19 mouse cellular contexts compared by ENCODE assay signal in the genomic region with DNA sequence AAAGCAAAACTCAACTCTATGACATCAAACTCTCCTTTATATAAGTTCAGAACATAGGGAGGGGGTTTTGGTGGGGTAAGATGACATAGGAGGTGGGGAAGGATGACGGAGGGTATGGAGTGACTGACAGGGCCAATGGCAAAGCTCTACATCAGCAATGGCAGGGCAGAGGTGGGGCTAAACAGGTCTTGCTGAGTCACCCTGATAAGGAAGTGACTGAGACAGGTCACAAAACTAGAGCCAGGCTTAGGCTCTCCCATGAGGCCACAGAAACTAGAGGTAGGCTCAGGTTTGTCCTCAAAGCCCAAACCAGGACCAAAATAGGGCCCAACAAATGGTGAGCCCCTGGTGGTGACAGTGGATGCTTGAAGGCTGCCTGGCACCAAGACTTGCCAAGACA.
"Had no signal": no experiment of that assay in that cellular context is flagged by ENCODE, and none has a peak within 500 bp of the region (broad histone marks: within the 10 kb centered on the region; RNA-seq: fewer than 3 reads in every experiment).

No protein-coding gene starts in this region.

- H3K4me3 ChIP-seq: limb, embryonic 10.5 days; limb, embryonic 13.5 days; liver, embryonic 12.5 days; liver, embryonic 15.5 days; lung, embryonic 15.5 days; megakaryocyte, embryonic 14.5 days; midbrain, embryonic 10.5 days; midbrain, embryonic 13.5 days; myocyte; neural tube, embryonic 13.5 days; stomach, embryonic 15.5 days had no signal

- H3K9me3 ChIP-seq: limb, embryonic 10.5 days; limb, embryonic 13.5 days; liver, embryonic 12.5 days; liver, embryonic 15.5 days; lung, embryonic 15.5 days; midbrain, embryonic 10.5 days; midbrain, embryonic 13.5 days; neural tube, embryonic 13.5 days; stomach, embryonic 15.5 days had no signal

- H3K36me3 ChIP-seq: limb, embryonic 10.5 days; limb, embryonic 13.5 days; liver, embryonic 12.5 days; liver, embryonic 15.5 days; lung, embryonic 15.5 days; midbrain, embryonic 10.5 days; midbrain, embryonic 13.5 days; neural tube, embryonic 13.5 days; stomach, embryonic 15.5 days had no signal

- DNase-seq: kidney, adult 2 months; kidney, postnatal 10 days; kidney, postnatal 4 days; liver; lung, adult 18-20 months; lung, postnatal 10 days; lung, postnatal 36 days; thymus, postnatal 25 days had no signal

- H3K4me1 ChIP-seq: liver, embryonic 12.5 days; liver, embryonic 15.5 days; midbrain, embryonic 13.5 days had no signal

- H3K27me3 ChIP-seq: limb, embryonic 13.5 days; liver, embryonic 12.5 days; liver, embryonic 15.5 days; lung, embryonic 15.5 days; megakaryocyte, embryonic 14.5 days; midbrain, embryonic 13.5 days; neural tube, embryonic 13.5 days; stomach, embryonic 15.5 days had no signal

- H3K9ac ChIP-seq: limb, embryonic 13.5 days; liver, embryonic 12.5 days; liver, embryonic 15.5 days; lung, embryonic 15.5 days; midbrain, embryonic 13.5 days; neural tube, embryonic 13.5 days; stomach, embryonic 15.5 days had no signal

- H3K27ac ChIP-seq: limb, embryonic 10.5 days; limb, embryonic 13.5 days; liver, embryonic 12.5 days; liver, embryonic 15.5 days; lung, embryonic 15.5 days; midbrain, embryonic 10.5 days; midbrain, embryonic 13.5 days; neural tube, embryonic 13.5 days; stomach, embryonic 15.5 days had no signal

- H3K4me2 ChIP-seq: limb, embryonic 13.5 days; liver, embryonic 12.5 days; liver, embryonic 15.5 days; lung, embryonic 15.5 days; midbrain, embryonic 13.5 days; neural tube, embryonic 13.5 days; stomach, embryonic 15.5 days had no signal
